Mouse (Mus musculus) T-cell, adult 2 months (primary cell): ENCODE measurements around the gene Cyp39a1.
A peak's percentile ranks its signal among the peaks of the same experiment; 100 is the strongest.

Source experiments
- DNase-seq: peaks from one replicate; pipeline ENCODE4 v3.0.0; 2022; ENCODE audit warnings: low spot score

The Cyp39a1 gene

DNA sequence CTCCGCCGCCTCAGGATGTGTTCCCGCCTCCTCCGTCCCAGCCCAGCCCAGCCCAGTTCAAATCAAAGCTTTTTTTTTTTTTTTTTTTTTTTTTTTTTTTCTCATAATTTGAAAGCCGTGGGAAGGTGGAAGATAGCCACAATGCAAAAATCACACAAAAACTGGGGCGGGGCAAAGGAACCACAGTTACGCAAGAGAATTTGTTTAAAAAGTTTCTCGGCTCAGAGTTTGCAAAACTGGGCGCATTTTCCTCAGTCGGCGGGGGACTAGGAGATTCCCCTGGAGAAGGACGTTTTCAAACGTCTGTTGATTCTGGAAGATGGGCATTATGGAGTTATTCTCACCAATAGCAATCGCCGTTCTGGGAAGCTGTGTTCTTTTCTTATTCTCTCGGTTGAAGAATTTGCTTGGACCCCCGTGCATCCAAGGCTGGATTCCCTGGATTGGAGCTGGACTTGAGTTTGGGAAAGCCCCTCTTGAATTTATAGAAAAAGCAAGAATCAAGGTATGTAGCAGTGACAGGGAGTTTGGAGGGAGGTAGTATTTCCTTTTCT lies at the start of gene Cyp39a1:
Cyp39a1 (plus strand) TSS at position 136 of the 554 bp plus-strand sequence.
- no peak for DNase-seq

DNA sequence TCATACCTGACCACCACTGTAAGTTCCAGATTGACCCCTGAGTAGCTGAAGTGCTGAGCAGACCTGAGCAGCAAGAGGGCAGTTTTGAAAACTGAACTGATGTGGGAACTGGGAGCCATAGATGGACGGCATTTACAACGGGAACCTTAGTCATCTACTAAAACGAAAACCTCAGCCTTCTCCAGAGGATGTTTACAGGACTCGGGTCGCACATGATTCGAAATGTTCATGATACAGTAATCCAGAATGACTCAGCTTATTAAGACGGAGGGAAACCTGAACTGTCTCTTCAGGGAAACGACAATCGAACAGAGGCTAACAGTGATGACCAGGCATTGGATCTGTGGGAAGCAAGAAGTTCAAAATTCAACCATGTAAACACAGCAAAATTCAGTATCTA lies 48.1 kb upstream of the Cyp39a1 start:
- DNase-seq = no peak

DNA sequence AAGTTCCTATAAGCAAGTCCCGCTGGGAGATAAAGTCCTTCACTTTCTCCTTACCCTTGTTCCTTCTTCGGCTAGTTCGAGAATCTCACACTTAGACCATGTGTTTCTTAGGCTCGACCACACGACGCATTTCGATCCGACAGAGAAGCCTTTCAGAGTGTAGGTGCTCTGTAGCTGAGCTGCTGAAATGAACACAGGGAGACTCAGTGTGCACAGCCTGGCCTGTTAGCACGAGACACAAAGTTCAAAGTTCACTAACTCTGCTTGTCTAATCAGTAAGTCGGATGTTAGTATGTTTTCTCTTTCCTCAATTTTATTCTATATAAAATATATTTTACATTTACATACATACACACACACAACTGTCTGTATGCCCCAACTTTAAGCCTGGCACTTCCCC lies 45.1 kb upstream of the Cyp39a1 start:
- DNase-seq = no peak

DNA sequence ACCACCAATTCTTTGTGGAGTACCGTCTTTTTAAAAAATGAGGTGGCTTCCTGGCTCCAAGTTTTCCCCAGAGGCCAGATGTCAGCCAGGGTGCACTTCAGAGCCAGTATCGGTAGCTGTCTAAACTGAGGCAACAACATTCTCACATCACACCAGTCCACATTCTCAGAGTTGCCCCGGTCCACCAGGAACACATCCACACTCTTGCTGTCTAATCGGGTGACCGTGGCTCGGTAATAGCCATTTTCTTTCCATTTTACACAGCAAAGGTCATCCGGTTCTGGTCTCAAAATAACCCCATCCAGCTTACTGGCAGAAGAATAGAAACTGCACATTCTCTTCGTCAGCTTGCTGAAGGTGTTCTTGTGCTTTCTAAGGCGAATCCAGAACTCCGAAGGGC lies 39.0 kb upstream of the Cyp39a1 start:
- DNase-seq = no peak

DNA sequence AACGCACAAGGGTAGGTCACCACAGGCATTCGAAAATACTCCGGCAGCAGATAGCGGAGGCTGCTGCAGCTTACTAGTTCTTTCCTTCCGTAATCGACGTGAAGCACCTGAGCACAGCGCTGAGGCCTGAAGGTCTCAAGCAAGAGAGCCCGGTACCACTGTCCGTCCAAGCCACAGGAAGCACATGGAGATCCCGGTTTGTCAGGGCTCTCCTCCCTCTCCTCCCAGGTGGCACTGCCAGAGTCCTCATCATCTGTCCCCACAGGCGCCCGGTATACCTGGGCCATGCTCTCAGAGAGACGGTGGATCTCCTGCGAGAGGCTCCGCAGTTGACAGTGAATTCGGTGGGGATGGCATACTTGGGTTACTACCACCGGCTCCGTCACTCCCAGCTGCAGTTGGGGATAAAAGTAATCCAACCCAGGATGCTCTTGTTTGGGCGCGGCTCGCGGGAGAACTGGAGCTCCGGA lies 38.2 kb upstream of the Cyp39a1 start:
- no peak for DNase-seq

DNA sequence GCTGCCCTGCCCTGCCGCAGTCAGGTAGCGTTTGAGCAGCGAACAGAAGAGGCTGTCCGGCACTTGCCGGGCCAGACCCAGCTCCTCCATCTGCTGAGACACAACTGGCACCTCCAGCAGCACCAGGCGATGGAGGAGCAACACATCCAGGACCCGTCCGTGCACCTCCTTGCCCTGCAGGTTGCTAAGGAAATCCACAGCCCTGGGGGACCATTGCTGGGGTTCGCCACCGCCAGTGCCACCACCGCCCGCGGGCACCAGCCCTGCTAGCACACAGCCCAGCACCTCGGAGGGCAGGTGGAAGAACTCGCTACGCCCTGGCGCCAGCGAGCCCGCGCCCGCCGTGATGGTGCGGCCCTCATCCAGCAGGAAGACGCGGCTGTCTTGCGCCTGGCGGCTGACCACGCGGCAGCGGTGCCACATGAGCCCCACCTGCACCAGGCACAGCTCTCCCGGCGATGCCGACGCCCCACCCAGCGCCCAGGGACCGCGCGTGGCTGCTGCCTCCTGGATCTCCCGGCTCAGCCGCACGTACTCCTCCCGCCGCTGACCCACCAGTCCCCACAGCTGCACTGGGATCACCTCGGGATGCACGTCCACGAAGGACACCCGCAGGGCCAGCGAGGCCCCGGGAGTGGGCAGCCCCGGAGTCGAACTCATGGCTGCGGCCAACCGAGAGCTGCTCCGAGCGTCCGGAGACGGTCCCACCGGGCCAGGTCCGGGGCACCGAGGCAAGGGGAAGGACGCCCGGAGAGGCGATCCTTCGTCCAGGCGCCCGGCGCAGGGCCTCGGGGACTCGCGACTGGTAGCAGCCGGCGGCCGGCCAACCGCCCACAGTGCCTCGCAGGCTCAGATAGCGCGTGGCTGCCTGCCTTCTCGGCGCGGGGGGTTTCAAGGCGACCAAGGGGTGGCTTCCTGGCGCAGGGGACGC lies 37.5 kb upstream of the Cyp39a1 start, which contains the start of gene Tdrd6:
Tdrd6 (minus strand) TSS at position 804 of the 931 bp plus-strand sequence.
- no peak for DNase-seq

DNA sequence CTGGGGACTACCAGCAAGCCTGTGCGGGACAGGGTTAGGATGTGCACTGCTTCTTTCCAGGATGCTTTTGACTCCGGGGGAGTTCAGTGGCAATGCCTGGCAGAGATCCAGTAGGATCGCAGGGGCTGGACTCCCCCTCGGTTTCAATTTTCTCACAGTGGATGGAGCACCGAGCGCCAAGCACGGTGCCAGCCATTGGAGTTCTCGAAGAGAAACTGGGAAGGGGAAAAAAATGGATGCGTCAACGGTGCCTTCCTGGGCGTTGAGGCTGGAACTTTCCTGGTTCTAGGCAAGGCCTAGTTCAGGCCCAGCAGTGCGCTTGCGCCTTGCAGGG lies 36.8 kb upstream of the Cyp39a1 start:
- DNase-seq = no peak

DNA sequence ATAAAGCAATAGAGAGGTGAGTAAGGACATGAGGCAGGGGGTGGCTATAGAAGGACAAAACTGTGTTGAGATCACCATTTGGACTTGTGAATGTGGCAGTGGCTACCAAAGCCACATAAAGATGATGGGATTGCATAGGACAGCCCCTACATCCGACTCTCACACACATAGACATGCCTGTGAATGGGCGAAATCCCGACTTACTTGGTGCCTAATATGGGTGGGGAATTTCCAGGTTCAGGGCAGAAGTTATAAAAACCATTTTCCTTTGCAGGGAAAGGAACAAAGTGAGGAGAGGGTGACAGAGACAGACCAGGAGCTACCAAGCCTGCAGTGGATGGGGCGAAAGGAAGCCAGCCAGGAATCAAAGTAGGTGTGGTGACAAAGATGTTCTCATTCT lies 30.1 kb upstream of the Cyp39a1 start:
- DNase-seq = no peak

DNA sequence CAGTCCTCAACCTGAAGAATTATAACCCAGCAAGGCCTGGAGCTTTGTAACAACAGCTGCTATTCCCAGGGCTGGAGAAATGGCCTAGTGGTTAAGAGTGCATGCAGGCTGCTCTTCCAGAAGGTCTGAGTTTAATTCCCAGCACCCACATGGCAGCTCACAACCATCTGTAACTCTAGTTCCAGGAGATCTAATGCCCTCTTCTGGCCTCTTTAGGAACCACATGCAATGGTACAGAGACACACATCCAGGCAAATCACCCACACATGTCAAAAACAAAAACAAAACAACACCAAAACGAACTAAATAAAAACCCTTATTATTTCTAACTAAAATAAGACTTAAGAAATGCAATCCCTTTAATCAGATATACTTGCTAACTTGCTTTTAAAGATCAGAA lies 26.4 kb upstream of the Cyp39a1 start:
- no peak for DNase-seq

DNA sequence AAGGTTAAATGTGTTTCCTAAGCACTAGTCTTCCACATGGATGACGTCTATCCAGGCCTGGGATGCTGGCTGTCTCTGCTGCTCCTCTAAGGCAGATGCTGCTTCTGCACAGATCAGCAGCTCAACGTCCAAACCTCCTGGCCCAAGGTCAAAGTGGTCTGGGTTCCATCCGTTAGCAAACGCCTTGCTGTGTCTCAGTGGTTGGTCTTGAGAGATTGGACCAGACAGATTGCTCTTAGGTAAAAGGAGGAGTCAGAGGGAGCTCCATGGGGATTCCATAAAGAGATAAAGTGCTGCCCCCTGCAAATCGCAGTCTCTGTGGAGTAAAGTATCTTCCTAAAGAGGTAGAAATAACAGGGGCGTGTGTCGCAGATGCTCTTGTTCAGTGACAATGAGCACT lies 24.0 kb upstream of the Cyp39a1 start:
- DNase-seq = no peak

DNA sequence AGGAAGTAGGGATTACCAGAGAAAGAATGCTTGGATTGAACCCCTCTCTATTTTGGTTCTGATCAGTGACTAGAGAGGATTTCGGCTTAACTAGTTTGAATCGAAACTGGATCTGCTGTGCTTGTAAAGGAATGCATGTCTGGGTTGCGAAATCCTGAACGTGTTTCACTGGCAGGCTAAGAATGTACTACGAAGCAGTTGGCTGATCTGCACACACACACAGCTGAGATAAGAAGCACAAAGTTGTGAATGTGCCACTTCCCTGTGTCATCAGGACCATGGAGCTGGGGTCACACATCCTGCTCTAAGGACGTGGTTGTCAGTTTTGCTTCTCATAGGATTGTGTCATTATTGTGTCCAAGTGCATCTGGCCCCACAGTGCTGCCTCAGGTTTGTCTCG lies 22.9 kb upstream of the Cyp39a1 start:
- DNase-seq = no peak

DNA sequence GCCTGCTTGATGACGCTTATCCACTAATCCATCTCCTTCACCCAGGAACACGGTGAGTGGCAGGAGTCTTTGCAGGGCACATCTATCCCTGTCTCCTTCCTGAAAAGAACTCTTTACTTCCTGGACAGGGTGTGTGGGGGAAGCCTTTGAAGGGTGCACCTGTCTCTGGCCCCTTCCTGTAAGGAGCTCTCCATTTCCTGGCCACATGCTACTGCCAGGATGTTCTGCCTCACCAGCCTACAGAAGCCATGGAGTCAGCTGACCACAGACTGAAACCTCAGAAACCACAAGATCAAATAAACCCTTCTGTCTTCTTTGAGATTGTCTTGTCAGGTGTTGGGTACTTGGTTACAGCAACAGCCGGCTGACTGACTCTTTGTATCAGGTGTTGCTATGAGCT lies 22.1 kb upstream of the Cyp39a1 start:
- peak; percentile 35 for DNase-seq

DNA sequence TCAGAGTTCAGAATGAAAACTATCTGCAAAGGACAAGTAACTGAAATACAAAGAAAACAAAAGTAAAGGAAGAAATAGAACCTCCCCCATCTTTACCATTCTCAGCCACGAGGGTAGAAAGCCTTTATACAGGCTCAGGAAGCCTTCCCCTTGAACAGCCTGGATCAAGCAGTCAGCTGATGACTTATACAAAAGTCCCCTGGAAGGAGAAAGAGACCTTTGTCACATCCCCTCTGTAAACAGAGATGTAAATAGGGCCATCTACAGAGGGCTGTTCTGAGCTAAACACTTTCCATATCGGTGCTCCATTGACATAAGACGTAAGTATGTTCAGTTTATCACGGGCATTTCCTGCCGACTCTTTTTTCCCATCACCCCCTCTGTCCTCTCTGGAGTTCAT lies 20.3 kb upstream of the Cyp39a1 start:
- no peak for DNase-seq

DNA sequence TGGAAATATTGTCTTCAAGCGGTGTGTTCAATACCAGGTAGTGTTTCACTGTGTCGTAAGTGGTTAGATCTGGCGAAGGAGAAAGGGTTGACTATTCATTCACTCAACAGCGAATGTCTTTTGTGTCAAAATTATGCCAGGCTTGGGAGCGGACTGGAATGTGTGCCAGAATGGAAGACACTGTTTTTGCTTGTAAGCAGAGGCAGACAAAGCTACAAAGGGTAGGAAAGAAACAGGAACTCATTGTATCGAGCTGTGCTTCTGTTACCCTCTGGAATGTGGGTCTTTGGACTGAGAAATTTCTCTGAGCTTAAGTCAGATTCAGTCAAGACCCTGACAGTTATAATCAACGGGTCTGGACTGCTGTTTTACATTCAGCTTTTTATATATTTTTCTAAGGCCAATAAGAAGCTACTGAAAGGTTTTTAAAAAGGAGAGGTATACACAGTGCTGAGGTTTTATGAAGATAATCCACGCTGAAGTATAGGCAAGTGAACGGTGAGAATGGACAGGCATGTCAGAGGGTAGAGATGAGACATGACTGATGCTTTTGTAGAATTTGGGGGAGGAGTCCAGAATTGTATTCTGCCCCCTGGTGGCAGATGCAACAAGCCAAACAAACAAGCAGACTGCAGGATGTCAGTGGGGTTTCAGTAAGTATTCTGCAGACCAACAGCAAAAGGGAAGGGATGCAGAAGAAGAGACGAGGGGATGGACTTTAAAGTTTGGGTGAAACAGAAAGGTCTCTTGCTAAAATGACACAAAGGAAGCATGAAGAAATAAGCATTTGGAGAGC lies 17.4 kb upstream of the Cyp39a1 start:
- DNase-seq = no peak

DNA sequence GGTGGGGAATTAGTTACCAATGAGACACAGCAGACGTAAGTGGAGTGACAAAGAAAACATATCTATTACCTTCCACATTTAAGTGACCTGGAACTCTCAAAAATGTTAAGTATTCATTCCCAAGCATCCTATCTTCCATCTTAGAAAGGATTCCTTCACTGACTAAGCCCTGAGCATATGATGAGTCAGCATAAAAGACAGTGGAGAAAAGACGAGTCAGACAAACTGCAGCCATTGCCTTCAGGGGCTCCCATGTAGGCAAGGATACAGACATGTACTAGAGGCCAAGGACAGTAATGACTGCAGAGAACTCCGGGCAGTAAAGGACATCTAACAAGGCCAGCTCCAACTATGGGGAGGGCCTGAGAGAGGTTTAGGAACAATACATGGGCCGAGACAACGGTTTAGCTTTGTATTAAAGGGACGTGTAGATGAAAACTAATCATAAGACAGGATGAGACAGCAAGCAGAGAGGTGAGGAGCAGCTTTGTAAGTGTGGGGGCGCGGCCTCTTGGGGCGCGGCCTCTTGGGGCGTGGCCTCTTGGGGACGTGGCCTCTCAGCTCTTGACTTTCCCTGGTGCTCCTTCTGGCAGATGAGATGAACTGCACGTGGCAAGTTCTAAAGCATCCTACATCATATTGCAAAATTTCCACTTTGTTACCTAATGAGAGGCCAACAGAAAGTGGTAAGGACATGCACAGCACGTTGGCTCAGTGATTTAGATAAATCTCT lies 15.7 kb upstream of the Cyp39a1 start:
- no peak for DNase-seq

DNA sequence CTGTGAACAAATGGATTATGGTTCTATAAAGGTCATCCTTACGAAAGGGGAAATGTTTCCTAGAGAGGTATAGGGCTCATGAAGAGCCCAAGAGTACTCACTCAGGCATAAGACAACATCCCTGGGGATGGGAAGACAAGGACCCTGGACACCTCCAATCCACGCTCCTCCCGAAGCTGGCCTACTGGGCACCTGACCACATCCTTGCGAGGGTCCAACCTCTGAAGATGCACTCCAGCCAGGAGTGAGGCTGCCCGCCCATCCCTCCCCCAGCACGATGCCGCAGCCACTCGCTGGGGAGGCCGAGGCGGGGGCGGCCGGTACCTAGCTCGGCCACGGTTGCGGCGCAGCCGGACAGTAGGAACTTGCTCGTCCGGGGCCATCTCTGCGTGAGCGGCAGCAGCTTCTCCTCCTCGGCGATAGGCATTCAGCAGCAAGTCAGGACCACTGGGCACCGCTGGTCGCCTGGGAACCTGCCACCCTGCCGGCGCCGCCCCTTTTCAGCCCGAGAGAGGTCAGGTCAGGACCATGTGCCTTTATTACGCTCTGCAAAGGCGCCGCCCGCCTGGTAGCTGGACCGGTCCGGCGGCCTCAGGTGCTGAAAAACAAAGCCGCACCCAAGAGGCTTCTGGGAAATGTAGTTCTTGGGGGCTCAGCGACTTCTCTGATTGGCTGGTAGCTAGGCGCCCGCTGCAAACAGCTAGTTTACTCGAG lies 492 bp upstream of the Cyp39a1 start, which contains the start of gene Slc25a27:
Slc25a27 (minus strand) TSS at position 639 of the 714 bp plus-strand sequence.
- DNase-seq = peak; percentile 84

DNA sequence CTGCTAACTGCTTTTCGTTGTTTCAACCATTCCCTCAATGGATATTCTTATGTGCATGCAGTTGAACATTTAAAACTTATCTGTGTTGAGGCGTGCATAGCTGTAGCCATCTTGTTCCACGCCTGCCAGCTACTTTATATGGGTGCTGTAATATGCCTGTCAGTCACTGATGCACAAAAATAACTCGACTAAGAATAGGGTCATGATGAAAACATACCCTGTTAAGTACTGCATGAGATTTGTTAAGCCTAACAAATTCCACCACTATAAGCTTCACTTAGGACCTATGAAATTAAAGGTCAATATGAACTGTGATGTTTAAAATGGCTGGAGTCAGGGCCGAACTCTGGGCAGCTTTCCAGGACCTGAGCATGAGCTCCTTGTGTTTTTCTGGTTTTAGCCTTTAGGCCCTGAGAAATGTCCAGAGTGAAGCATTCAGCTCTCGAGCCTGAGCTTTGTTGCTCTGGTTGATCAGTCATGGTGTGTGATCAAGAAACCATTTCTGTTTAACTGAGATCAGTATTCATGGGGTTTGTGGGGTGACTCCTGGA lies 2.0 kb downstream of the Cyp39a1 start:
- DNase-seq = no peak

DNA sequence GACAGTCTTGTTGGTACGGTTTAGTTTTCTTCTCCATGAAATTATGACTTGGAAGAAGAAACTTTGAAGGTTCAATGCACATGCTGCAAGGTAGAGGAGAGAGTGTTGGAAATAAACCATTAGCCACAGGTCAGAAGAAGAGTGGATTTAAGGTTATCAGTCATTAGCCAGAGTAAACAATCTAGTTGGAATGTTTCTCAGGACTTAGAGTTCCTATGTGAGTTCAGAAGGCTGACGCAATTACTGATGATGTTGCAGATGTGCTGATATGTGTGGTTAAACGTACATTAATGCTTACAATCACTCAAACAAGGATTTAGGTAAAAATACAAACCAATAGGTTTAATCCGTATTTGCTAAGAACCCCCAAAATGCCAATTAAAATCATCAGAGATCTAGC lies 4.7 kb downstream of the Cyp39a1 start:
- no peak for DNase-seq

DNA sequence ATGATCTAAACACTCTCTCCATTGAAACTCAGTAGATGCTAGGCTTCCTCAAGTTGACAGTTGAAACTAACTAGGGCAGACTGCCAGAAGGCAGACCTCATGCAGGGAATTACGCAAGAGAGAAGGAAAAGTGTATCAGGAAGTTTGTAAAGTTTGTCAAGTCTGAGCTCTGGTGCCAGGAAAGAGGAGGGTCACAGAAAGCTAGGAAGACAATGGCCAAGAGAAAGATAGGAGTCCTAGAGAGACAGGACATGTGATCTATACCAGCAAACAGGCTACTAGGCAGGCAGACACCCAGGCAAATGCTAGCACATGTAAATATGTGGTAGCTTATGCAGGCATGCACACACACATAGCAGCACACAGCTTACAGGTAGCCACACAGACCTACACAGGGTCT lies 8.0 kb downstream of the Cyp39a1 start:
- no peak for DNase-seq

DNA sequence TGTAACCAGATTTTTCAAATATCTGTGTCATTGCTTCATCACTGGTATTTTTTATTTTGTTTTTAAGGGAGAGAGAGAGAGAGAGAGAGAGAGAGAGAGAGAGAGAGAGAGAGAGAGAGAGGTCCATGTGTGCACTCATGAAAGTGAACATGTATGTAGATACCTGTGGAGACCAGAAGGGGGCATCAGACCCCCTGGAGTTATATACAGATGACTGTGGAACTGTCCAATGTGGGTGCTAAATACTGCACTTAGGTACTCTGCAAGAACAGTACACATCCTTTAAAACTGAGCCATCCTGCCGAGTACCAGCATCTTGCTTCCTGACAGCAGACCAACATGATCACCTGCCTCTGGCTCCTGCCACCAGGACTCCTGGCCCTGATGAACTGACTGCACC lies 9.0 kb downstream of the Cyp39a1 start:
- no peak for DNase-seq

DNA sequence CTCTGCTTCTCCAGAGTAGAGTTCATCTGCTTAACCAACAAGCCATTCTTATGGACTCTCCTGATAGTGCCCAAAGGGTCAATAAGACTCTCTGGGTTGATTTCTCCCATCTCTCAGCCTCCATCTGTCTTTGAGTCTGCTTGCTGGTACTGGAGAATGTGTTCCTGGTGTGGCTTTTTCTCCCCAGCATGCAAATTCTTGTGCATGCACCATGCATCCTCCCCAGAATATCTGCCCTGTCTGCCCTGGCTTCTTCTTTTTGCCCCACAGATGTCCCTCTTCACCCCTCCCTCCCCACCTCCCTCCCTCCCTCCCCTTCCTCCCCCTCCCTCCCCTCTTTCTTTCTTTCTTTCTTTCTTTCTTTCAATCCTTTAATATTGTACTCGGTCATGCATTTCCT lies 10.1 kb downstream of the Cyp39a1 start:
- no peak for DNase-seq
